Mouse (Mus musculus): Measurements from ENCODE around the gene Acad10.
A peak's percentile ranks its signal among the peaks of the same experiment; 100 is the strongest.
"Not testable (repeated sequence)": the region's sequence is repeated elsewhere in the genome, so short reads cannot be mapped to it uniquely, and the experiment has no call there.

Acad10 gene

GRCm38 (mm10) chr5:121660059-121660896 is at the start of gene Acad10, which contains the start of gene Brap:
TSS of gene Acad10 (minus strand) at chr5:121660514.
TSS of gene Brap (plus strand) at chr5:121660563.
- peak; percentile 93 for DNase-seq

GRCm38 (mm10) chr5:121704512-121705248 is 44.4 kb upstream of the Acad10 start:
- DNase-seq = peak; percentile 23

- no peak for DNase-seq
Observed at GRCm38 (mm10) chr5:121703341-121703740, 43.0 kb upstream of the Acad10 start.

- no peak for DNase-seq
Observed at GRCm38 (mm10) chr5:121701111-121701769, 40.9 kb upstream of the Acad10 start.

- peak; percentile 19 for DNase-seq
Observed at GRCm38 (mm10) chr5:121700496-121700895, 40.2 kb upstream of the Acad10 start.

- no peak for DNase-seq
Observed at GRCm38 (mm10) chr5:121699891-121700290, 39.6 kb upstream of the Acad10 start.

GRCm38 (mm10) chr5:121696761-121697160 is 36.4 kb upstream of the Acad10 start:
- DNase-seq = no peak

- no peak for DNase-seq
Observed at GRCm38 (mm10) chr5:121692897-121693296, 32.6 kb upstream of the Acad10 start.

- not testable (repeated sequence) for DNase-seq
Observed at GRCm38 (mm10) chr5:121691436-121691835, 31.1 kb upstream of the Acad10 start.

GRCm38 (mm10) chr5:121690482-121691211 is 30.3 kb upstream of the Acad10 start:
- DNase-seq = no peak

- DNase-seq = no peak
Observed at GRCm38 (mm10) chr5:121686113-121686898, 26.0 kb upstream of the Acad10 start.

- DNase-seq = no peak
Observed at GRCm38 (mm10) chr5:121685495-121685894, 25.2 kb upstream of the Acad10 start.

- DNase-seq = no peak
Observed at GRCm38 (mm10) chr5:121682250-121682649, 21.9 kb upstream of the Acad10 start.

- DNase-seq = peak; percentile 47
Observed at GRCm38 (mm10) chr5:121670412-121670811, 10.1 kb upstream of the Acad10 start.

GRCm38 (mm10) chr5:121668411-121668810 is 8.1 kb upstream of the Acad10 start:
- DNase-seq = no peak

GRCm38 (mm10) chr5:121667067-121667466 is 6.8 kb upstream of the Acad10 start:
- DNase-seq = no peak

GRCm38 (mm10) chr5:121664971-121665370 is 4.7 kb upstream of the Acad10 start:
- no peak for DNase-seq

GRCm38 (mm10) chr5:121664078-121664477 is 3.8 kb upstream of the Acad10 start:
- no peak for DNase-seq

GRCm38 (mm10) chr5:121663456-121663855 is 3.1 kb upstream of the Acad10 start:
- no peak for DNase-seq

- DNase-seq = no peak
Observed at GRCm38 (mm10) chr5:121661494-121661893, 1.2 kb upstream of the Acad10 start.

GRCm38 (mm10) chr5:121660897-121661254 is 562 bp upstream of the Acad10 start:
- DNase-seq = peak; percentile 16

GRCm38 (mm10) chr5:121657656-121658055 is 2.7 kb downstream of the Acad10 start:
- DNase-seq = not testable (repeated sequence)

Measured in right cerebral cortex, postnatal 4 days (tissue).